Mouse (Mus musculus): ENCODE data around the gene Ackr4. TPM values are rescaled to one million over a fixed set of nuclear protein-coding genes. Genes with fewer than 3 reads are reported as not detected.

The Ackr4 gene
- polyA plus RNA-seq, 1 experiment from 2014 or later: 5.0 TPM

- Histone ChIP-seq H3K4me1 (ENCODE audit: control insufficient read depth, insufficient read depth, low read length) (no peaks in the 10 kb centered on the region), H3K36me3 (ENCODE audit: control insufficient read depth, insufficient read depth, low read length) (0 out of 2 replicates have a peak, but pooled peaks cover 4% of the 10 kb centered on the region), H3K9ac (ENCODE audit: low read depth, low read length) (no peak overlapping the region), H3K9me3 (ENCODE audit: control insufficient read depth, low read length) (no peaks in the 10 kb centered on the region), H3K4me2 (ENCODE audit: low read depth, low read length) (no peak overlapping the region), H3K27me3 (replicated peaks; ENCODE audit: control insufficient read depth, insufficient read depth, low read length) (no peaks in the 10 kb centered on the region), H3K27ac (ENCODE audit: low read length) (no peak overlapping the region), H3K4me3 (ENCODE audit: low read length) (no peak overlapping the region)
- ATAC-seq: no peak
- 88% methylated on average over 21 of the region's 21 CpGs for WGBS
These were observed 87.6 kb downstream of the Ackr4 start for GRCm38 (mm10) chr9:104039031-104039695.

DNA sequence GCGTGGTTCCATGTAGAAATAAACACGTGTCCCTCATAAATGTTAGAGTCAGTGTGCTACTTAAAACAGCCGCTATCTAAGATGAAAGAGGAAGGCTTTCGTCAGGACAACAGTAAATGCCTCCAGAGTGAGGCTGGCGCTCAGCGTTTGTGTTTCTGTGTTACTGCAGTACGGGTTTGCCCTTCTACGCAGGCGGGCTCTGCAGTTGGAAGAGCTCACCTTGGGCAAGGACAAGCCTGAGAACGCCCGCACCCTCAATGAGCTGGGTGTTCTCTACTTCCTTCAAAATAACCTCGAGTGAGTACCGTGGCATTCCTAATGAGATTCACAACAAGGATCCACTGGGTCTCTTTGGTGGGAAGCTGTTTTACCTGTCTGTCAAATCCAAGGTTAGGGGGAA lies 88.5 kb downstream of the Ackr4 start:
- Histone ChIP-seq H3K4me3 (ENCODE audit: low read length) (no peak overlapping the region), H3K27ac (ENCODE audit: low read length) (no peak overlapping the region), H3K27me3 (replicated peaks; ENCODE audit: control insufficient read depth, insufficient read depth, low read length) (no peaks in the 10 kb centered on the region), H3K9ac (ENCODE audit: low read depth, low read length) (no peak overlapping the region), H3K4me1 (ENCODE audit: control insufficient read depth, insufficient read depth, low read length) (no peaks in the 10 kb centered on the region), H3K4me2 (ENCODE audit: low read depth, low read length) (no peak overlapping the region), H3K9me3 (ENCODE audit: control insufficient read depth, low read length) (no peaks in the 10 kb centered on the region), H3K36me3 (ENCODE audit: control insufficient read depth, insufficient read depth, low read length) (0 out of 2 replicates have a peak, but pooled peaks cover 4% of the 10 kb centered on the region)
- ATAC-seq: no peak
- WGBS: 89% methylated on average over 13 of the region's 13 CpGs

- H3K9me3 ChIP-seq (ENCODE audit: control insufficient read depth, low read length): no peaks in the 10 kb centered on the region
- H3K27ac ChIP-seq (ENCODE audit: low read length): no peak overlapping the region
- 0 out of 2 replicates have a peak, but pooled peaks cover 4% of the 10 kb centered on the region for H3K36me3 ChIP-seq (ENCODE audit: control insufficient read depth, insufficient read depth, low read length)
- WGBS: 51% methylated on average over 24 of the region's 24 CpGs
- peak; percentile 68; the same call in 1 of the 2 replicates for ATAC-seq
- no peaks in the 10 kb centered on the region for H3K27me3 ChIP-seq (replicated peaks; ENCODE audit: control insufficient read depth, insufficient read depth, low read length)
- H3K4me1 ChIP-seq (ENCODE audit: control insufficient read depth, insufficient read depth, low read length): no peaks in the 10 kb centered on the region
- no peak overlapping the region for H3K4me2 ChIP-seq (ENCODE audit: low read depth, low read length)
- H3K9ac ChIP-seq (ENCODE audit: low read depth, low read length): no peak overlapping the region
- no peak overlapping the region for H3K4me3 ChIP-seq (ENCODE audit: low read length)
These were observed 91.3 kb downstream of the Ackr4 start for GRCm38 (mm10) chr9:104035261-104036015.

- WGBS: 65% methylated on average over 6 of the region's 6 CpGs
- H3K9me3 ChIP-seq (ENCODE audit: control insufficient read depth, low read length): no peaks in the 10 kb centered on the region
- H3K9ac ChIP-seq (ENCODE audit: low read depth, low read length): no peak overlapping the region
- H3K4me2 ChIP-seq (ENCODE audit: low read depth, low read length): no peak overlapping the region
- H3K4me3 ChIP-seq (ENCODE audit: low read length): no peak overlapping the region
- ATAC-seq: no peak
- H3K27me3 ChIP-seq (replicated peaks; ENCODE audit: control insufficient read depth, insufficient read depth, low read length): no peaks in the 10 kb centered on the region
- H3K4me1 ChIP-seq (ENCODE audit: control insufficient read depth, insufficient read depth, low read length): no peaks in the 10 kb centered on the region
- H3K27ac ChIP-seq (ENCODE audit: low read length): no peak overlapping the region
- H3K36me3 ChIP-seq (ENCODE audit: control insufficient read depth, insufficient read depth, low read length): peaks cover 4% of the 10 kb centered on the region; the same call in 1 of the 2 replicates
These were observed 92.0 kb downstream of the Ackr4 start for GRCm38 (mm10) chr9:104034718-104035117.

GRCm38 (mm10) chr9:104034231-104034630 lies 92.5 kb downstream of the Ackr4 start:
- Histone ChIP-seq H3K4me1 (ENCODE audit: control insufficient read depth, insufficient read depth, low read length) (no peaks in the 10 kb centered on the region), H3K9ac (ENCODE audit: low read depth, low read length) (no peak overlapping the region), H3K27me3 (replicated peaks; ENCODE audit: control insufficient read depth, insufficient read depth, low read length) (no peaks in the 10 kb centered on the region), H3K9me3 (ENCODE audit: control insufficient read depth, low read length) (no peaks in the 10 kb centered on the region), H3K4me3 (ENCODE audit: low read length) (no peak overlapping the region), H3K4me2 (ENCODE audit: low read depth, low read length) (no peak overlapping the region), H3K36me3 (ENCODE audit: control insufficient read depth, insufficient read depth, low read length) (peaks cover 4% of the 10 kb centered on the region; the same call in 1 of the 2 replicates), H3K27ac (ENCODE audit: low read length) (no peak overlapping the region)
- WGBS: 80% methylated on average over 8 of the region's 8 CpGs
- ATAC-seq: no peak

Other genes with a start within 250 kb of the Ackr4 start
- 2.3 and 2.5 TPM in 2 replicates for gene Nphp3, start 124.4 kb downstream of the Ackr4 start, polyA plus RNA-seq (2015; fragmentation: Nextera tagmentation; extraction: Ambion mirVana)
- not detected in 2 replicates for gene Gm28305, start 86.3 kb downstream of the Ackr4 start, polyA plus RNA-seq (2015; fragmentation: Nextera tagmentation; extraction: Ambion mirVana)
- 39.1 and 40.6 TPM in 2 replicates for gene Uba5, start 63.8 kb downstream of the Ackr4 start, polyA plus RNA-seq (2015; fragmentation: Nextera tagmentation; extraction: Ambion mirVana)
- gene Acad11, start 63.6 kb downstream of the Ackr4 start, polyA plus RNA-seq (2015; fragmentation: Nextera tagmentation; extraction: Ambion mirVana): 44.8 and 54.9 TPM in 2 replicates
- 21.5 and 24.2 TPM in 2 replicates for gene Dnajc13, start 136.0 kb upstream of the Ackr4 start, polyA plus RNA-seq (2015; fragmentation: Nextera tagmentation; extraction: Ambion mirVana)
- gene Acpp, start 210.8 kb upstream of the Ackr4 start, polyA plus RNA-seq (2015; fragmentation: Nextera tagmentation; extraction: Ambion mirVana): 2.3 and 2.6 TPM in 2 replicates

Data from intestine, embryonic 16.5 days (tissue).